Mouse (Mus musculus) frontal cortex, postnatal 36 days (tissue): Measurements from ENCODE around the gene Wdr17.

Experiments used
- DNase-seq, 2 experiments: peaks; one replicate each; pipeline ENCODE4 v3.0.0; 2022; ENCODE audit warnings: low spot score in 2 of 2

Wdr17 gene

DNA sequence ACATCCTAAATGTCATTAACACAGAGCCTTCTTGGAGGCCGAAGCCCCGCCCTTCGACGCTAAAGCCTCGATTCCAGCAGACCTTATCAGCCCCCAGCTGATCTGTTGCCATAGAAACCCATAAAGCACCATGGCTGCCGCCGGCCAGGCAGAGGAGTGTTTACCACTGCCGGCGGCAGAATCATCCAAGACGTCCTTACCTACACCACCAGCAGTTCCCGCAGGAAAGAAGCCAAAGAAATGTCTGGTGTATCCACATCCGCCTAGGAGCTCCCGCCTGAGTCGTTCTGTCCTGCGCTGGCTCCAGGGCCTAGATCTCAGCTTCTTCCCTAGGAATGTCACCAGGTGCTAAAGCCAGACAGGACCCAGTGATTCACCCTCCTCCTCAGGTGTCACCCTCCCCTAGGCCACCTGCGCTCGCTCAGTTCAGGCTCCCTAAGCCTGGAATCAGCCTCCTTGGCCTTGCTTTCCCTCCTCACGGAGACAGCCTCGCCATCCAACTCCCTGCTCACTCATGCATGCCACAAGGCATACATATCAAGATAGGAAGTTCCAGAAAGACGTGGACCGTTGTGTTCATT is 286.2 kb downstream of the Wdr17 start, which contains the start of gene Spata4:
Gene Spata4 (plus strand): TSS at position 111 of the 581 bp plus-strand sequence.
- peak; percentile 42 to 55 for DNase-seq

GRCm38 (mm10) chr8:54597386-54597785 is 289.6 kb downstream of the Wdr17 start:
- DNase-seq, result no peak

DNA sequence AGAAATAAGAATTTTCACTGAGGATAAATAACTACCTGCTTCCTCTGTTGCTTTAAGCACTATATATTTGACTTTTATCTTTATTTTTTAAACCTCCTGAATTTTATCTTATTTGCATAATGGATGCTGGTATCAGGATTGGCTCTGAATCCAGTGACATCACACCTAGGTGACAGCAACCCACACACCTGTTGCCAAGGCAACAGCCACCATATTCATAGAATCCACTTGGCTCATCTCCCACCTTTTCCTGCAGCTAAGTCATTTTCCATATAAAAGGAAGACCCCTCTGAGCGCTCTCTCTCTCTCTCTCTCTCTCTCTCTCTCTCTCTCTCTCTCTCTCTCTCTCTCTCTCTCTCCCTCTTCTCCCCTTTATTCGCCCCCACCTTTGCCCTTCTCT is 290.0 kb downstream of the Wdr17 start:
- peak in 1 of 2 experiments; percentile 52 for DNase-seq

GRCm38 (mm10) chr8:54596051-54596450 is 290.9 kb downstream of the Wdr17 start:
- DNase-seq, result no peak

DNA sequence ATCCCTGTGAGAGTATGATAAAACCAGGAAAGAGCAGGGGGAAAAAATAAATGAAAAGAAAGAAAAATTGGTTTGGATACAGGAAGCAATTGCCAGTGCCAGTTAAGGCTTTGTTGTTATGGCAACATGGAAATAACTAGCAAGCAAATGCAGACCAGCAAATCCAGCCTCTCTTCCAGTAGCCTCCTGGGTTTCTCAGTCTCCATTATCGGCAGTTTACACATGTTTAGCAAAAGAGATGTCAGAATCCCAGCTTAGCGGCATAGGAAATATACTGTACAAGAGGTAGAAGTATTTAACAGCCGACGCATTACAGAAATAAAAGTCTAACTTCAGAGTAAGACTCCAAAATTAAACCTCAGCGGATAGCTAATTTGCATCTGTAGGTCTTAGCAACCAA is 292.4 kb downstream of the Wdr17 start:
- DNase-seq, result peak in 1 of 2 experiments; percentile 30

DNA sequence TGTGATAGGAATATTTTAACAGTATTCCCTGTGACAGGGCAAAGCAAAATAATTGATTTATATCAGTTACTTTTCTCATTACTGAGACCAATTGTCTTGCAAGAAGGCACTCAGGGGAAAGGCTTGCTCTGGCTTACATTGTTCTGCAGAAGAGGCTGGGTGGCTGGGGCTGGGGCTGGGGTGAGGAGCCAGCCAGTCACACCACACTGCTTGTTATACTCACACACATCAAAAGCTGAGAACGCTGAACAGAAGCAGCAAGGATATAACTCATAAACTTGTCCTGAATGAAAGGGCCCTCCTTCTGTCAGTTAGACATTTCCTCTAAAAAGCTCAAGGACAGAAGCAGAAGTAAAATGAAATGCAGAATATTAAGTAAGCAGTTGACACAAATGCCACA is 304.1 kb downstream of the Wdr17 start:
- DNase-seq, result no peak

DNA sequence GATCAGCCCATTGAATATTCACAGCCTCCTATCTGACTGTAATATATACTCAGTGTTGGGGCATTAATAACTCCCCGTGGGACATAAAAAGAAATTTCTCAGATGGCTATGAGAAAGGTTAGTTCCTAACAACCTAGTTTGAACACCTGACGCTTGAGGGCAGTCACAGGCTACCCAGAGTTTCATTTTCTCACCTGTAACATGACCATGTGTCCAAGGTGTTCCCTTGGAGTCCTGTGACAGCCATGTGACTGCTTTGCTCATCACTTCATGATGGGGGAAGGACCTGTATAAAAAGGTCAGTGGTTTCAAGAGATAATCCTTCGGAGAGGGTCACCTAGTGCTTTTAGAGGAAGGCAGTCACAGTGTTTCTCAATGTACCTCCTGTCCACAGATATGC is 305.5 kb downstream of the Wdr17 start:
- DNase-seq, result no peak
